Mouse (Mus musculus) spleen, postnatal 4 days (tissue): ENCODE data around the gene Camta1.

ENCODE experiments used
- DNase-seq, 2 experiments: peaks; one replicate each; pipeline ENCODE4 v3.0.0; 2022; ENCODE audit warnings: low spot score in 2 of 2

Gene Camta1

DNA sequence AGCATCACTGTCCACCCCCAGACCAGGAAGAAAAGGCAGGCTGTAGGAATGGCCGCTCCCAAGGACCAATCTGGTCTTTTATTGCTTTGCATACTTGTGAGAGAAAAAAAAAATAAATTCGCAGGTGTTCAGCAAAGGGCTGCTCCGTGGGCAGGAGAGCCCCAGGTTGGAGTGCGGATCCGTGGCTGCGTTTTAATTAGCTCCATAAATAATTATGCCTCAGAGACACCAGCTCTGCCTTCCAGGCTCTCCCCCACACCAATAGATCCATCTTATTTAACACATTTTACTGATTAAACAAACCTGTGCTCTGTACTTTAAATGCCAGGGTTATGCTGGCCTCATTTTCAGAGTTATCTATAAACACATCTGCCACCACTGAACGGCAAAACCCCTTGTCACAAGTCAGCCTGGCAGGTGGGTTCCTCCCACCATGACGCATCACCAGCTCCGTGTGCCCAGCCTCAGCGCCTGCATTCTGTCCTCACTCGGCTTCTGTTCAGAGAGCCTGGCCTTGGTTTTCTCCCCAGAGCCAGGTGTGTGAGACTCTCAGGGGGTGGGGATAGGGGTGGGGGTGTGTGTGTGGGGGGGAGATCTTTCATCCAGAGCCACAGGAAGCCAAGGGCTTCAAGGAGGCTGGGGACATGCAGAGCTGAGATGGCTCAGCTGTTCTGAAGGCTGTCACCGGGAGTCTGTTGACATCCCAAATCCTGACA, 475.5 kb downstream of the Camta1 start:
- DNase-seq: no peak

DNA sequence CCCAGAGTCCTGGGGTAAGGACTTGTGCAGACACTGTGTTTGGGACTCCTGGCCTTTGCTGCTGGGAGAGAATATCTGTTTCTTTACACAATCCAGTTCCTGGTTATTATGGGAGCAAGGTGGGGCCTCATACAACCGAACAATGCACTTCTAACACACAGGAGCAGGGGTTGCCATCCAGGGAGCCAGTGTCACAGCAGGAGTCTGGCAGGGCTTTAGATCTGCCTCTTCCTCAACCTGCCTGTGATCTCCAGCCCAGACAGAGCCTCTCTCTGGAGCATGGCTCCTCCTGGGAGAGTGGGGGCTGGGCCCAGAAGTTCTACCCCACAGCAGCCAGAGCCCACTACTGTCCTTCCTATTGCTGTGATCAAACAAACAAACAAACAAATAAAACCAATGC, 483.9 kb downstream of the Camta1 start:
- DNase-seq: no peak

DNA sequence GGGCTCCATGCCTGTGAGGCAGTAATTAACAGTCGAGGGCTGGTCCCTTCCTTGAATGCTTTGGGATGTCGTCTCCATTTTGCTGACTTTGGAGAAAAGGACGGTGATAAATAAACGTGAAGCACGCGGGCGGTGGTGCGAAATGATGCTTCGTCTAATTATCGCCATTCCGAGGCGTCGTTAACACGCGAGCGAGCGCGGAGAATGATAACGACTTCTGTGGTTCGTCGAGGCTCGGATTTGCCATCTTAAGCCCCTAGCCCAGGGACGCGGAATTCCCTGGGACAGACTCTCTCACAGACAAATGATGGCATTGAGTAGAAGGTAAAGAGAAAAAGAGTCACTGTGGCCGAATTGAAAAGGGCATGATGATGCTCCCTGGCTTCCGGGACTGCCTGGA, 485.4 kb downstream of the Camta1 start:
- DNase-seq: no peak

DNA sequence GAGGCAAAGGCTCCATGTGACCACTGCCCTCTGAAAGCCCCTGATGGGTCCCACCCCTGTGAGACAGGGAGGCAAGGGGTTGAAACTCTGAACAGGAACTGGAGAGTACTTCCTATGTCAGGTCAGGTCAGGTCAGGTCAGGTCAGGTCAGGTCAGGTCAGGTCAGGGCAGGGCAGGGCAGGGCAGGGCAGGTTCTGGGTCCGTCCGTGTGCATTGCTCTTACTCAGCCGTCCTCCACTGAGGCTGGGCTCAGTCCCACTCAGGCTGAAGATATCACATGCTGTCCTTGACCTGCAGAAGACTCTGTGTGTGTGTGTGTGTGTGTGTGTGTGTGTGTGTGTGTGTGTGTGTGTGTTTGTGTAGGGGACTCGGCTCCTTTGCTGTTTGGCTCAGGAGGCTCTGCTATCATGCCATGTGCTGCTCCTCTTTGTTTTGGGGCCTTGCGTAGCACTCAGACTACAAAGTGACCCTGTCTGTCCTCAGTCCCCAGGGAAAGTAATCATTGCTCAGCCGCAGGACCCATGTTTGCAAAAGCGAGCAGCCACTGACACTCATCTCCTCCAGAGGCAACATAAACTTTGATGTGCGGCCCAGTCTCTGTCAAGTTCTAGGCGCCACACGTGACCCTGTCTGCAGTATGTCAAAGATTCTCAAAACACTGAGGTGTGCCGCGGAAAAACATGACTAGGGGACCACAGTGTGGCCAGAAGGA, 488.7 kb downstream of the Camta1 start:
- DNase-seq: no peak

DNA sequence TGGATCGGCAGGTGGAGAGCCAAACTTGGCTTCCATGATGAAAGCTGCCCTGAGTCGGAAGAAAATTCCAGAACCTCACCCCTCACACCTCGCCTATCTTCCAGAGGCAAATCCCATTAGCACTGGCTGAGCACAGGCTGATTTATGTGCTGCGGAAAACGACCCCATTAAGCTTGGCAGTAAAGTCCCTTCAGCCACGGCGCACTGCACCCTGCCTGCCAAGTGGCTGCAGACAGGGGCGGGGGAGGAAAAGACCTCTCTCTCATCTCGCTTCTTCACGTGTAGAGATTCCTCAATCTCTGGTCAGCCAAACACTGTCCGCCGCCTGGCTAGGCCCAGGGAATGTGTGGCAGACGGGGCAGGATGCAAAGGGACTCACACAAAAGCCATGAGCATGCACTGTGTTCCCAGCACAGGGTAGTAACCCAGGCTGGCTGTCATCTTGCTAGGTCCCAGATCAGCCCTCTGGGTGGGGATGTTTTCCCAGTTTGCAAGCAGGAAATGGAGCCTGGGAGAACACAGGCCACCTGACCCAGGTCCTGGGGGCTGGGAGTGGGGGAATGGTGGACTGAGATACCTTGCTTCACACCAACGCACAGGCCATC, 494.6 kb downstream of the Camta1 start:
- no peak for DNase-seq

DNA sequence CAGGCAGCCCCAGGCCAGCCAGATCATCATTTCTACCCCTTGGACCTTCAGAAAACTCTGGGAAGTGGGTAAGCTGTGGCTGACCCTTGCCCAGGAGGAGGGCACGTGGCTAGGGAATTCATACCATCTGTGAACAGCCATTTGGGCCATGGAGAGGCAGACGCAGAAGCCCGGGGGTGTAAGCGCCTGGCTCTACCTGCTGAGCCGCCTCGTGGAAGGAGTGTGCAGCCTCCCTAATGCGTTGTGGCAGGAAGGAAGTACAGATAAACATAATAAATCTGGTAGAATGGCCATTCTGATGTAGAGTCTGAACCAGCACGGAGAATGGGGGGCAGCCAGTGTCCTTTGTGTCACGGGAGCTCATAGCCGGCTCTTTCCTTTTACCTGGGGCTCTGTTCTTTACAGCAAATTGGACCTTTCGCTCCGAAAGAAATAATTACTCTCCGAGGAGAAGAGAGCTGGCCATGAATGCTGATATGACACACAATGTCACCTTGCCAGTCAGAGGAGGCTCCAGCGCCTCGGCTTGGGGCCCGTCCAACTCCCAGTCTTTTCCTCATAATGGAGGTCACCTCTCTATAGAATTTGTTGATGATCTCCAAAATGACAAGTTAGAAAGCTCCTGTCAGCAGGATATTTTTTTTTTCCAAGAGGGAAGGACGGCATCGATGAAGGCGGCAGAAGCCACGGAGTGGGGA, 500.6 kb downstream of the Camta1 start:
- DNase-seq: no peak

DNA sequence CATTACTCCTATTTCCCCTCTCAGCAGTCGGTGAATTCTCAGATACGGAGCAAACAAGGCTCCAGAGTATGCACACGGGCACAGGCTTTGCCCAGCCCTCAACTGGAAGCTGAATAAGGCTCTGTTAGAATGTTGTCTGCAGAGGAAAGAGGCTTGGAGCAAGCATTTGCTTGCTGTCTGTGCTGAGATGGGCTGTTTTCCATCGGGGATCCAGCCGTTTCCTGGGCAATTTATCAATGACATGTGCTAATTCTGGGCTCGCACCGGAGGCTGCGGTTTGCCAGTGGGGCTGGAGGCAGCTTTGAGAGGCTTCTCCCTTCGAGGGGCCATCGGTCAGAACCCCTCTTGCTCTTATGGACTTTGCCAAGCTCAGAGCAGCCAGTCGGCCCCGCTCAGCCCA, 506.2 kb downstream of the Camta1 start:
- DNase-seq: no peak

DNA sequence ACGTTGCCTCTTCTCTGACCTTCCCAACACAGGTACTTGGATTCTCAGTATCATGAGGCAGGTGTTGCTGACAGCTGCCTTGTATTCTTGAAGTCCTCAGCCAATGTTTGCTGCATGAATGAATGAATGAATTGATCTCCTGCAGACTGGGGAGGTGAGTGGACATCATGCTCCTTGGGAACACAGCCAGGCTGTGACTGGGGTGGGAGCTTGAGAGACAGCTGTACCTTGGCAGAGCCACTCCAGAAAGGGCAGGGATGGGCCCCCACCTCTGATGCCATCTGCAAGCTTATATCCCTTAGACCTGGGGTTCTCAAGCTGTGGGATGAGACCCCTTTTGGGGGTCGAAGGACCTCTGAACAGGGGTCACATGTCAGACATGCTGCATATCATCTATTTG, 508.9 kb downstream of the Camta1 start:
- no peak for DNase-seq

DNA sequence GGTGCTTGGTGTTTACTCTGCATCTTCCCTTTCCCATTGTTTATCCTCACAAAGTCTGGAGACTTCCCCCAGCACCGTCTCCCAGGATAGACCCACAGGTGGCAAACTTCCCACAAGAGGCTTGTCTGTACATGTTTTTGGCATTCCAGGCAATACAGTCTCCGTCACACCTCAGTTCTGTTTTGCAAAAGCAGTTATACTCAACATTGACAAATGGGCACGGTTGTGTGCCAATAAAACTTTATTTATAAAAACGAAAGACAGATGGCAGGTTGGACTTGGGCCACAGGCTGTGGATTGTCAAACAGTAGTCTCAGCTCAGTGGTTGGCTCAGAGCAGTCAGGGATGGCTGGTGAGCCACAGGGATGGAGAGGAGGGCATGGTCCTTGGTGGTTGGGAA, 509.4 kb downstream of the Camta1 start:
- DNase-seq: no peak

DNA sequence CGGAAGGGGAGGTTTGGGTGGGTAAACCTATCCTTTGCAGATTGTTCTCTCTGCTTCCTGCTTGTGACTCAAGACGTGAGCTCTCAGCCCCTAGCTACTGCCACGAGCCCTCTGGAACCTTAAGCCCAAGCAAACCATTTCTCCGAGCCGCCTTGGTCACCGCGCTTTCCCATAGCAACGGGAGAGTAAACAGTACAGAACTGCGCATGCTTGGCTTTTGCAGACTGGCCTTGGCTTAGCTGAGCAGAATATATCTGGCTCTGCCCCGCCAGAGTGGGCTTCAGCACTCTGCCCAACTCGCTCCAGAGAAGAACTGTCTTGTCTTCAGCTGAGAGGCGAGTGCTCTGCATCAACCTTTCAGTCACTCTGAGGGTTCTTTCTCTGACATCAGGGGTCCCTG, 509.9 kb downstream of the Camta1 start:
- DNase-seq: no peak

DNA sequence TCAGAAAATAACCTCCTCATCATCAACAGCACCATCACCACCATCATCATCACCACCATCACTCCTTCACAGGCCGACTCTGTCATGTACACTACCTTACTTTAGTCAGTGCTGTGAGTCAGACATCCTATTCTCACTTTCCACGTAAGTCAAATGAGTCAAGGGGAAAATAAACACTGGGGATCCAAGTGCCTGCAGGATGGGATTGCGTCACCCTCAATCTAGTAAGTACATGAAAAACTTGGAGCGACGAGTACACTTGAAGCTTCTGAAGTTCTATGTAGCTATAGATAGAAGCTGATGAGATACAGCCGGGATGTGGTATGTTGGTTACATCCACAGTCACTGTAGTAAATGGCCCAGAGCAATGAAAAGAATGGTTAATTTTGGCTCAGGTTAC, 514.1 kb downstream of the Camta1 start:
- no peak for DNase-seq

DNA sequence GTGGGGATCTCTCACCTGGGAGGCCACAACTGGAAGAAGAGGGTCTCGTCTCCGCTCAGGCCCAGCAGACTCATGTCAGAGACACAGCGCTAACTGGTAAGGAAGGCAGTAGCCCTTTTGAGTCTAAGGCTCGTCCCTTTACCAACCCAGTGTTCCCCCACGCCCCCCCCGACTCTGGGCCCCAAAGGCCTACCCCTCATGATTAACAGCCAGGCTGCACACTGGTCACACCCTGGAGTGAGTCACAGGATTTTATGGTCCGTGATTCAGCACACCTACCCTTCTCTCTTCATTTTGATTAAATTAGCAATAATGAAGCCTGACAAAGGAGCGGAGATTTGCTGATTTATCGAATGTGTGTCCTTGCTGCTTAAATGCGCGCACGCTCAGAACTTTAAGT, 515.0 kb downstream of the Camta1 start:
- DNase-seq: no peak

DNA sequence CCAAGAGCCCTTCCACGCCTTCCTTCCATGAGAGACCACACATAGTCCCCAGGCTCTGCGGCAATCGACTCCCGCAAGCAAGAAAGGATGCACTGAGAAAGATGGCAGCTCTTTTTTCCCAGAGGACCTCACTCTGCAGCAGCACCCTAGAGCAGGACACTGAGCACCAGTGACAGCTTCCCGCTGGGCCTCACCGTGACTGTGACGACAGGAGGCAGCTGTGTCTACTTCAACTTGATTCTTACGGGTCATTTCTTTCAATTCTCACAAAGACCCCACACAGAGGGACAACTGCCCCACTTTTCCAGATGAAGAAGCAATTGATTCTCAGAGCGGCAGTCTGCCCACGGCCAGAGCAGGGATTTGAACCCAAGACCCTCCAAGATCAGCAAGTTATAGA, 516.9 kb downstream of the Camta1 start:
- DNase-seq: no peak

DNA sequence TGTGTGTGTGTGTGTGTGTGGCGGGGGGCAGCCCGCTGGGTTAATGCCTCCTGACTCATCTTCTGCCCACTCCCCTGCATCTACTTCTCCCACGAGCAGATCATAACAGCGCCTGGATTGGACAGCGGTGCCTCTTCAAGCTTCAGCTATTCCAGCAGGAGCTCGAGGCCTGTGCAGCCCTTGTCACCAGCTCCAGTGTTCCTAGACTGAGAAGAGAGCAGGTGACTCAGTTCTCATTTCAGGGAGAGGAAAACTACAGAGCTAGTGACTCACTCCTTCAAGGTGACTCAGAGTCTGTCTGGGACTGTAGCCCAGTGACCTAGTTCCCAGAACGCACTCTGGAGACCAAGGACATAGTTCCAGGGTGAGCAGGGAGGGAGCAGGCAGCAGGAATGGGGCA, 522.3 kb downstream of the Camta1 start:
- DNase-seq: no peak

DNA sequence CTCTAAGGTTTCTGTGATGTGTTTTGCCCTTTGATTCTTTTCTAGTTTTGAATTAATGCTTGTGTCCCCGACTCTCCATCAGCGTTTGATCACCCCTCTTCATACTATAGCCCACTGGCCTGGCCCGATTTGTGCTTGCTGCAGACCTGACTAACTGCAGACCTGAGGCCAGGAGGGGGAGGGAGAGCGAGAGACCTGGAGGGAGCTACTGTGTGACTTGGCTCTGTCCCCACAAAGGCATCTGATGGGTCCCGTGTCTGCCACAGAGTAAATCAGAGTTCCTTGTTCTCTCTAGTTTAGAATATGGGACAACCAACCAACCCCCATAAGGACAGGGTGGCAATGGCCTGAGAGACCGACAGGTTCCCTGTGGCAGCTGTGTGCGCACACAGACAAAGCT, 522.7 kb downstream of the Camta1 start:
- no peak for DNase-seq

DNA sequence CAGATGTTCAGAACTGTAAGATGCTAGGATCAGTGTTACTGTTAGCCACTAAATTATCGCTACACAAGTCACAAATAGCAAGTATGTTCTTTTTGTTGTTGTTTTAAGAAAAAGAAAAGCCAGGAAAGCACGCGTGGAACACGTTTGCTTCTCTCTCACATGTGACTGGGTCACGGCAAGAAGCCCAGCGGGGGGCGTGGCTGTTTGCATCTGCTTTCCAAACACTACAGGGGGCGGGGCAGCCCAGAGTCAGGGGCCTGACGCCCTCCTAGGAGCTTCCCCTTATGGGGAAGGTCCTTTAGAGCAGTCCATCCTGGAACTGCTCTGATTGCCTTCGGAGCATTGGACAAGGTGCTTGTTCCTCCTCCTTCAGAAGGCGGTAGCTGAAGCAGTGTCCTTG, 524.1 kb downstream of the Camta1 start:
- DNase-seq: no peak

DNA sequence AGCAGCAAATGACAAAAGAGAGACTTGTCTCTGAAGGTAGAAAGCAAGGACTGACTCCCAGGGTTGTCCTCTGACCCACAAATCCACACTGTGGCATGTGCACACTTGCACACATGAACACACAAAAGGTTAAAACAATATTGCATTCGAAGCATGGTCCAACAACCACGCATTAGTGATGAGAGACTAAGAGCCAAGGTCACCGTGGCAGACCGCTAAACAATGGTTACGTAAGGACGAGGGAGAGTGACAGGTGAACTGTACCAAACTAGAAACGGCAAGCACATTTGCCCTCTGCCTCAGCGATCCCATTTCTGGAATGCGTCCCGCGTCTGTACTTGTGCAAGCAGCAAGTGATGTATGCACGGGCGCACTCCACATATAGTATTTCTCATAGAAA, 525.3 kb downstream of the Camta1 start:
- DNase-seq: no peak

DNA sequence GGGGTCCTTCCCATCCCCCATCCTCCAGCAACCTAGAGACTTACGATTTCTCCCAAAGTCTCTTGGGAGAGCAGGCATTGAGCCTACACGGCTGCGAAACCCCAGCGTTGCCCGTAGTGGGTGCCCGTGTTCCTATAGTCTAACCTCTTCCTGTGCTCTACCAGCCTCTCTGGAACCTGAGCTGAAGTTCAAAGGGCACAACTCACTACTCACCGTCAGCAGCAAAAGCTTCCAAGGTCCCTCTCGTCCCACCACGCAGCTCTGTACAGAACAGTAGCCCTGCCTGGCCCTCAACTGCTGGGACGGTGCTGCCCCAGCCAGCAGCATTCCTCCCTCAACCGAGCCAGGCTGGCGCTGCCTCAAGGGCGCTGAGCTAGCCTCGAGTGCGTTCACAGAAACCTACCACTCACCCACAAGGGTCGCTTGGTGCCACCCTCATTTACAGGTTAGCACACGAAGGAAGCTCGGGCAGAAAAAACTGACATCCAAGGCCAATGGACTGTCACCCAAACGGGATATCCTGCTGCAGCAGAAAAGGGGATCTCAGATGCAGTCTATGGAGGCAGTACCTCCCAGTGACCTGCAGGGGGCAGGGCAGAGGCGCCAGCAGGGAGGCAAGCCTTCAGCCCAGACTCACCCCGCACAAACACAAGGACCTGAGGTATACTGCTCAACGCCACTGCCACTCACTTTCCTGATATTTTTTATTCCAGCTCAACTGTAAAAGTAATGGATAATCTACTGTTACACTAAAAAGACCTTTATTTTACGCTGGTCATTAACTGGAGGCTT, 526.5 kb downstream of the Camta1 start:
- no peak for DNase-seq

DNA sequence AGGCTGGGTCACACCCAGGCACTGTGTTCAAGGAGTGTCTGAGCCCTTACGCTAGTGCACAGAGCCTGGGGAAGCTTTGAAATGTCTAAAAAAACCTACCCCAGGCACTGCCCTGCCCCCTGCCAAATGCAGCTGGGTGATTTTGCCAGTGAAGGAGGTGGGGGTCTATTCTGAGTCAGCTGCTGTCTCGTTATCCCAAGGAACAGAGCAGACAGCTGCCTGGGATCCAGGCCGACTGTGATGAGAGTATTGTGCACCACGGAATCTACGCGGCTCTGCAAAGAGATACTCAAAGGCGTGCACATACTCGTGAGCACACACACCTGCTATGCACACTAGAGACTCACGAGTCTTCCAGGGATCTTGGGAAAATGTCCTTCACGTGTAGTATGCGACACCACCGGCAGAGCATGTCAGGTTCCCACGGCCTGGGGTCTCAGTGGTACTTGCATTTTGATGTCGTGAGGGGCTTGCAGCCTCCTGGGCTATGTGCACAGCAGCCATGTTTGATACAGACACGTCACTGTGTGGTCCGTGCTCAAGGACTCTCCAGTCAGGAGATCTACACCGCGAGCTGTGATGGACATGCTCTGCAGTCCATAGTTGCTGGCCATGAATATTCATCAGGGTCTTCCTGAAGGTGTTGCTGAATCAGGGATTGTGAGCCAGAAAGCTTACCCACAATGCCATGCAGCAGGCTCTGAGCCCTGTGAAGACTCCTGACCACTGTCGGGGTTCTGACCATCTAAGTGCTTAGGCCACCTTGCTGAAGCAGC, 529.4 kb downstream of the Camta1 start:
- no peak for DNase-seq

DNA sequence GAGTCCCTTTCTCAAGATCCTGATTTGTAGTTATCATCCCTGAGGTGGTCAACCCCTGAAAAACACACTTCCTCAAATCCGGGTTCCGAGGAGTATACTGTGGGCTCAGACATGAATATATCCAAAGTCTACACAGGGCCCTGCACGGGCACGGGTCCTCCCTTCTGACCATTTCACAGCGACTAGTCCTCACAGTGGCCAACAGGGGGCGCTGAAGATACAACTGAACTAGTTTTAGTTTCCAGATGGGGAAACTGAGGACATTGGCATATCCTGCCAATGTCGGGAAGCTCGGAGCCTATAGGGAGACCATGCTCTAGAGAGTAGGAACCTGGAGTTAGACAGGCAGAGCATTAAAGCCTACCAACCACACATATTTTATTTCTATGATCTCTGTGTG, 530.7 kb downstream of the Camta1 start:
- no peak for DNase-seq

DNA sequence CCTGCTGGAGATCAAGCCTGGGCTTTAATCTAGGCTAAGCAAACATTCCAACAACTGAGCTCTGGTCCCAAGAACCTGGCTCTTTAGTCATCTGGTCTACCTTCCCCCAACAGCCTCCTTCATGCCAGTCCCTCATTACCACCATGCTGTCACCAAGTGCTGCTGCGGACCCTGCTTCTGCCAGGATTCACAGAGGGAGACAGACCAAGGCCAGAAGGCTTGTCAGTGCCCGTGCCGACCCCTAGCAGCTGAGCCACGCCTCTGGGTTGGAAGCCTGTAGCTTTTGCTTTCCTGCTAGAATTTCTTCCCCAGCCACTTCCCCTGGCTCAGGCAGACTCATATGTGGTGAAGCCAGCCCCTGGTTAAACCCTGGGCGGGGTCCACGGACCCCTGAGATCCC, 533.6 kb downstream of the Camta1 start:
- no peak for DNase-seq
